Mouse (Mus musculus) layer of hippocampus, adult 2 months (tissue): Measurements from ENCODE around the gene Pcgf1. TPM values are rescaled to one million over a fixed set of nuclear protein-coding genes. Genes with fewer than 3 reads are reported as not detected.

Experiments
- DNase-seq, 2 experiments: peaks; one replicate each; pipeline ENCODE4 v3.0.0; 2022; ENCODE audit warnings: low spot score in 2 of 2
- H3K27ac ChIP-seq: fragments of 200-600 bp; 2 replicates; pipeline ENCODE4 v1.8.1; 2022
- H3K4me3 ChIP-seq: fragments of 200-600 bp; 2 replicates; pipeline ENCODE4 v1.8.1; 2022; ENCODE audit warnings: mild to moderate bottlenecking
- CTCF ChIP-seq: fragments of 200-600 bp; conservative IDR thresholded peaks from 2 replicates; pipeline ENCODE4 v1.8.1; 2022; ENCODE audit warnings: antibody characterized with exemption, mild to moderate bottlenecking, moderate library complexity
- long read RNA-seq, 2 experiments: library from polyadenylated mRNA; stranded (forward); transcript quantifications; one replicate each; pipeline ENCODE4 v2.0.0; 2021; ENCODE audit warnings: borderline mapping rate in 2 of 2
- total RNA-seq, 2 experiments: library from RNA; stranded (reverse); gene quantifications; 2 replicates each; pipeline ENCODE4 v1.2.3; 2021

Pcgf1 gene
- 10 to 100 TPM; 36.3 to 37.5 TPM for total RNA-seq
- long read RNA-seq, experiment 1, partial matches to known transcripts: 1 of 6 reads
- long read RNA-seq, experiment 1, other reads (novel, unspliced or antisense): 3 of 6 reads
- long read RNA-seq, experiment 2, transcript Pcgf1-202 (9 exons, 918 nt): major isoform, 7 of 14 reads
- long read RNA-seq, experiment 2, partial matches to known transcripts: 3 of 14 reads
- long read RNA-seq, experiment 2, other reads (novel, unspliced or antisense): 4 of 14 reads

GRCm38 (mm10) chr6:83077630-83078323 is at the start of gene Pcgf1:
Pcgf1 (plus strand) TSS chr6:83077869.
- H3K27ac ChIP-seq: peak within 1 kb of the TSS; percentile 99
- H3K4me3 ChIP-seq: peak within 1 kb of the TSS; percentile 95
- peak; percentile 19 to 60 for DNase-seq
- no peak for TF ChIP-seq CTCF

- no peak overlapping the region for H3K27ac ChIP-seq
- no peak overlapping the region for H3K4me3 ChIP-seq
- no peak for DNase-seq
- no peak for TF ChIP-seq CTCF
These were observed 47.9 kb upstream of the Pcgf1 start for GRCm38 (mm10) chr6:83029777-83030176.

GRCm38 (mm10) chr6:83031111-83031510 is 46.6 kb upstream of the Pcgf1 start:
- DNase-seq: no peak
- no peak for TF ChIP-seq CTCF
- Histone ChIP-seq H3K27ac (no peak overlapping the region), H3K4me3 (no peak overlapping the region)

- Histone ChIP-seq H3K27ac (no peak overlapping the region), H3K4me3 (peak overlapping the region; percentile 60)
- TF ChIP-seq CTCF: no peak
- no peak for DNase-seq
These were observed 45.6 kb upstream of the Pcgf1 start for GRCm38 (mm10) chr6:83031921-83032590.

- Histone ChIP-seq H3K27ac (peak overlapping the region; percentile 68; the same call in 1 of the 2 replicates), H3K4me3 (peak overlapping the region; percentile 60)
- TF ChIP-seq CTCF: no peak; the same call in 1 of the 2 replicates
- DNase-seq: no peak
These were observed 44.9 kb upstream of the Pcgf1 start for GRCm38 (mm10) chr6:83032769-83033191.

GRCm38 (mm10) chr6:83033249-83034185 is 44.2 kb upstream of the Pcgf1 start, which contains the start of the genes Dok1 and Loxl3:
Dok1 (minus strand) TSS chr6:83033471.
Loxl3 (plus strand) TSS chr6:83034173.
- DNase-seq: peak in 1 of 2 experiments; percentile 48
- no peak for TF ChIP-seq CTCF
- Histone ChIP-seq H3K27ac (peak within 1 kb of the TSS; percentile 68), H3K4me3 (peak within 1 kb of the TSS; percentile 60)

- peak overlapping the region; percentile 68 for H3K27ac ChIP-seq
- no peak for TF ChIP-seq CTCF
- peak overlapping the region; percentile 60 for H3K4me3 ChIP-seq
- no peak for DNase-seq
These were observed 43.1 kb upstream of the Pcgf1 start for GRCm38 (mm10) chr6:83034463-83035055.

GRCm38 (mm10) chr6:83037188-83037587 is 40.5 kb upstream of the Pcgf1 start:
- TF ChIP-seq CTCF: no peak
- H3K27ac ChIP-seq: no peak overlapping the region
- no peak for DNase-seq
- H3K4me3 ChIP-seq: no peak overlapping the region

GRCm38 (mm10) chr6:83038496-83039012 is 39.1 kb upstream of the Pcgf1 start:
- Histone ChIP-seq H3K27ac (no peak overlapping the region; the same call in 1 of the 2 replicates), H3K4me3 (peak overlapping the region; percentile 33)
- TF ChIP-seq CTCF: no peak
- DNase-seq: peak; percentile 84 to 90

- no peak for DNase-seq
- no peak overlapping the region for H3K27ac ChIP-seq
- no peak overlapping the region for H3K4me3 ChIP-seq
- TF ChIP-seq CTCF: no peak
These were observed 37.1 kb upstream of the Pcgf1 start for GRCm38 (mm10) chr6:83040601-83041000.

- Histone ChIP-seq H3K4me3 (no peak overlapping the region), H3K27ac (no peak overlapping the region)
- DNase-seq: no peak
- TF ChIP-seq CTCF: no peak
These were observed 34.1 kb upstream of the Pcgf1 start for GRCm38 (mm10) chr6:83043561-83043960.

- Histone ChIP-seq H3K4me3 (no peak overlapping the region), H3K27ac (no peak overlapping the region)
- no peak for TF ChIP-seq CTCF
- DNase-seq: no peak
These were observed 33.7 kb upstream of the Pcgf1 start for GRCm38 (mm10) chr6:83043993-83044392.
